Mouse (Mus musculus) ES-CJ7 (cell line): ENCODE data around the gene Cdc42.

Experiments
- DNase-seq: peaks from one replicate; pipeline ENCODE4 v3.0.0; 2011; ENCODE audit warnings: low read depth, low spot score

Gene Cdc42

DNA sequence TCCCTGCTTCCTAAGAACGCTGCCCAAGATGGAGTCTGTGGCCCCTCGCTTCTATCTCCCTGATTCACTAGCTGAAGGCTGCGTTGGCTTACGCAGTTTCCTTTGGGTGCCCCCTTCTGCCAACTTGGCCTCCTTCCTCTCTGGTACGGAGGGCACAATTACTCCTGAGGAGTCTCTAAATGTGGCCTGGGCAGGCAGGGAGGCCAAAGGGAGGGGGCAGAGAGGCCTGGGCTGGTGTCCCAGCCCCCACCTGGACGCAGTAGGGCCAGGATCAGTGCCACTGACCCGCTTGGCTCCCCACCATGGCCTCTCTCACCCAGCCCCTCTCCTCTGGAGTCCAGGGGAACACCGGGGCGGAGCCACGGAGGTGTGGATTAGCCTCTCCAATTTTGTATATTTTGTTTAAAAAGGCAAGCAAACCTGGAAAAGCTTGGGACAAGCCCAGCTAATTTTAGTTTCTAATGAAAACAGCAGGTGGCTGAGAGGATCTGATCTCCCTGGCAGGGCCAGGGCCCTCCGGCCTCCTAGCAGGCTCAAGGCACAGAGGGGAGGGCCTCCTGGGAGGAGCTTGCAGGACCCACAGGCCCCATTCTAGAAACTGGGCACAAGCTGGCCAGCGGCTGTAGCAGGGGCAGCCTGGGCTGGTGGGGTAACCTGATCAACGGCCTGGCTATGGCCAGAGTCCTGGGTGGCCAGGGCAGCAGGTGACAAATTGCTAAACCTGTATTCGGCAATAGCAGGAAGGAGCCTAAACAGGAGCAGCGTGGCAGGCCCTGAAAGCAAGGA, 71.5 kb downstream of the Cdc42 start:
- DNase-seq, result no peak

DNA sequence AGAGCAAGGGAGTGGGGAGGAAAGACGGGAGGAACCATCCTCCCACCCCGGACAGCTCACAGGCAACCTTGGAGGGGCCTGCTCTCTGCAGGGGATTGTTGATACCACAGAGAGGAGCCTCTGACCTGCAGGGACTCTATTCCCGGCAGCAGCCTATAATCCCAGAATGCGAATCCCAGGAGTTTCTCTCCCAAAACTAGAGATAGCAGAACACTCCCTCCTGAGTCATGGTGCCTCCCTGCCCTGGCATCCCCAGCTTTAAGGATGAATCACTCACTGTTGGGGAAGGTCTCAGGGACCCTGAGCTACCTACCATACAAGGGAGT, 74.2 kb downstream of the Cdc42 start:
- no peak for DNase-seq

DNA sequence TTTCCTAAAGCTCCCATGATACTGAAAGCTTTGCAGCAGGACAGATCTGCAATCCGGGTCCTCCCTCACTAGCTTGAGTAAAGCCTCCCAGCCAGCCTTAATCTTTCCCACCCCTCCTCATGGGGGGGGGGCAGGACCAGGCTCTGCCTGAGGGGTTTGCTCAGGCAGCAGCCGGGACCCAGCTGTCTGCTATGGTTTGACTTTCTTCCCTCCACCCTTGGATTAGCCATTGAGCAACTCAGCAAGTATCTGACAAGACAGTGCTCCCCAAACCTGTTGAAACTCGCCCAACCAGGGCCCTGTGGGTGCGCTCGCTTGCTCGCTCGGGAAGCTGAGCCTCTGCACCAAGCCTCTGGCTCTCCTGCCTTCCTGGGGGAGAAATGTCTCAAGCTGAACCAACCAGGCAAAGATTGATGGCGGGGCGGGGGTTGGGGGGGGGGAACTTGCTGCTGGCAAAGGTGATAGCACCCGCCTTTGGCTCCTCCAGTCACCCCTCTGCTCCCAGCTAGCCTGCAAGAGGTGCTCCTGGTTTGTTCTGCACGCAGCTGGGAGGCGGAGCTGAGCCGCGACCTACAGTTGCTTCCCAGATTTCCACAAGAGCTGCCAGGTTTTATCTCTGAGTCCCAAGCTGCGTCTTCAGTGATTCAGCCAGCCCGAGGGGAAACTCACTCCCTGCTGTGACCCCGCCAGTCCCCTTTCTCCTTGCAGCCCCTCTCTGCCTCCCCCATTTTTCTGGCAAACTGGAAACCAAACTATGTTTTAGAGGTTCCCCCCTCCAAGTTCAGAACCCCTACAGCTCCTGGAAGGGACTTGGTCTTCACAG, 74.7 kb downstream of the Cdc42 start:
- peak; percentile 22 for DNase-seq

DNA sequence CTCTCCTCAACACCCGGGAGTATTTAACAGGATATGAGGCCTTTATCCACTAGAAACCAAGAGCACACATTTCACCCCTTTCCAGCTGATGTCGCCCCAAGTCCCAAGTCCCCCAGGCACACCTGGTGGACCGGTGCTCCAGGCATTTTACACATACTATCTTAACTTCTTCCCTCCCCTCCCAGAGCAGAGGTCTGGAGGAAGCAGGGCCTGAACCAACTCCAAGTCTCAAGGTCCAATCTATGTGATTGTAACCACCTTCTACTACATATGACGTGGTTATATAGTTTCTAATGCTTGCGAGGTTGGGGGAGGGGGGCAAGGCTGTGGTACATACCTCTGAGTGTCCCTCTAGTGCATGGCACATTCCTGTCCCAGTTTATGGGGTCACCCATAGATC, 75.4 kb downstream of the Cdc42 start:
- no peak for DNase-seq

DNA sequence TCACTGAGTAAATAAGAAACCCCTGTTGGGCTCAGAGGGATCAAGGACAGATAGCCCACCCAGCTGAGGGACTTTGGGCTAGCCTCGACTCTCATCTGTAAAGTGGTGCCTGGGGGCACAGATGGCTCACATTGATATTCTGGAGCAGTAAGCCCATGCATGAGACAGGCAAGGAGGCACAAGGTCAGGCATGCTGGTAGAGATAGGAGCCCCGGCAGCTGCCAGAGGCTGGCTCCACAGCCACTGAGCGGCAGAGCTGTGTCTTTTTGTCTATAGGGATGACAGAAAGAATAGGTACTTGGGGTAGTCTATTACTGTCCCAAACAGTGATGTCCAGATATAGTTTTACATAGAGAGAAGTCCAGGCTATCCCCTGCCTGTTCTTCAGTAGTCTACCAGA, 76.2 kb downstream of the Cdc42 start:
- no peak for DNase-seq

DNA sequence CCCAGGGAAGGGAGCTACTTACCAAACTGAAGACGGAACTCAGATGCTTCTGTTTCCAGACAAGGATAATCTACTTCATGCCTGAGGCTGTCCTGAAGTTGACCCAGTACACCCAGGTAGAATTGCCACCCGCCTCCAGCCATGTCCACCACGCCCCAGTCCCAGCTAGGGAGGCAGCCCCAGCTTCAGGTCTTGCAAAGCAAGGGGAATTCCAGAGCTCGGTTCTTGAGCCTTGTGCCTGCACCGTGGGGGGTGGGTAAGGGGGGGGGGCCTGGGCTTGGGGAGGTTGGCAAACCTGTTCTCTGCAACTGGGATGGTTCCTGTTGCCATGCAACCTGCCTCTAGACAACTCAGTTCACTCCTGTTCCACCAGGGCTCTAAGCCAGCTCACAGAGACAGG, 78.2 kb downstream of the Cdc42 start:
- peak; percentile 16 for DNase-seq

DNA sequence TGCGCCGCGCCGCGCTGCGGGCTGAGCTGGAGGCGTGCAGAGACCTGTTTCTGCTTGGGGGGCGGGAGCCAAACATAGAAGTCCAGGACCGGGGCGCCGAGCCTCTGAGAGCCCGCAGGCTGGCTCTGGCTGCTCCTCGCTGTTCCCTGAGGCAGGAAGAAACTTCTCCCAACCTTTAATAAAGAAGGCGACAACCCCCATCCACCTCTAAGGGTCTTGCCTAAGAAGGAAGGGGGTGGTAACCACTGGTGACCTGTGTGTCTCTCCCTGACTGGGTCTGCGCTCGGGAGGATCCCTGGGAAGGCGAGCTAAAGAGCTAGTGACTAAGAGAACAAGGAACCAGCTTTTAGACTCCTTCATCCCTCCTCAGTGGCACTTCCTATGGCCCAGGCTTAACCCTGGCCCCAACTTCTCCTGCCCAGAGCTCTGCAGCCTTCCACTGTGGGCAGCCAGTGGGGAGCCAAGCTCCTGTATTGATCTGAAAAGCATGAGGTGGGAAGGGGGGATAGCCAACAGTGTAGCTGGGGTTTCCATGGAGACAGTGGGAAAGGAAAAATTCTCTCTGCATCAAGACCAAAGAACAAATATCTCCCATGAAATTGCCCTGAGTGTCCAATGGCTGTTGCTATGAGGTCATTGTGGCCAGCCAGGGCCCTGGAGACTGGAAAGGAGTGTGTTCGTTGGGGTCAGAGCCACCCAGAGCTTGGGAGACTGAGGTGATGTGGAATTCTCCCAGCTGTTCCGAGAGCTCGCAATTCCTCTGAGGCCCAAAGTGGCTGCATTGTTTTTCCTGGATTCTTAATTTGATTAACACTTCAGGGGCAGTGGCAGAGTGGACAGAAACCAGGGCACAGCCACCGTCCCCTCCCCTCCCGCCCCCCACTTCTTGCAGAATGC, 79.1 kb downstream of the Cdc42 start:
- no peak for DNase-seq

DNA sequence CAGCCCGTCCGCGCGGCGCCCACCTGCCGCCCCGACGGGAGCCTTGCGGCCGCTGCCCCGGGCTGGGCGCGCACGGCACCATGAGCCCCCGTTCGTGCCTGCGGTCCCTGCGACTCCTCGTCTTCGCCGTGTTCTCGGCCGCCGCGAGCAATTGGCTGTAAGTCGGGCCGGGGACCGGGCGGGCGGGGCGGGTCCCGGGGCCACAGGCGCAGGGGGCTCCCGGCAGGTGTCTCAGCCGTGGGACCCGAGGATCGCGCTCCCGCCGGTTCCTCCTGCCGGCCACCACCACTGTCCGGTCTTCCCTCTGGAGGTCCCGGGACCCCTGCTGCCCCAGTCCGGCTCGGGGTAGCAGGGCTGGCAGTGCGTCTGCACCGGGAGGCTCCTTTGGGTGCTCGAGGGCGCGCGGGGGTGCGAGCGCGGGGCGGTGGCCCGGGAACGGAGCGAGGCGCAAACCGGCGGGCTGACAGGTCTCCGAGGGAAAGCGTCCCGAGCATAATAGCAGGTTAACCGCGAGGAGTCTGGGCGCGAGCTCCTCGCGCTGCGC, 79.8 kb downstream of the Cdc42 start:
- DNase-seq, result no peak

DNA sequence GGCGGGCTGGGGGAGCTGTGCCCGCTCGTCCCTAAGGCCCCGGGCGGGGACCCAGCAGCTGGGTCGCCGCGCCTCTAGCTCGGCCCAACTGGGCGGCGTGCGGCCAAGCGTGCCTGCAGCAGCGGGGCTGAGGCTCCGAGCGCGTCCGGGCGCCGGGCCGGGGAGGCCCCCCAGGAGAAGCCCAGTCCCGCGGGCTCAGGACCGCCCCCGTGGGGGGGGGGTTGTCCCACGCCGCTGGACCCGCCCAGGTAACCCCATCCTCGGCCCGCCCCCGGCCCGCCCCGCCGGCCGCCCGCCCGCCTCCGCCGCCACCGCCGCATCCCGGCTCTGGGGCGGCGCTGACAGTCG, 80.4 kb downstream of the Cdc42 start, which contains the start of gene Wnt4:
Gene Wnt4, plus strand, starts transcription at position 324 of the 348 bp plus-strand sequence.
- peak; percentile 22 for DNase-seq

DNA sequence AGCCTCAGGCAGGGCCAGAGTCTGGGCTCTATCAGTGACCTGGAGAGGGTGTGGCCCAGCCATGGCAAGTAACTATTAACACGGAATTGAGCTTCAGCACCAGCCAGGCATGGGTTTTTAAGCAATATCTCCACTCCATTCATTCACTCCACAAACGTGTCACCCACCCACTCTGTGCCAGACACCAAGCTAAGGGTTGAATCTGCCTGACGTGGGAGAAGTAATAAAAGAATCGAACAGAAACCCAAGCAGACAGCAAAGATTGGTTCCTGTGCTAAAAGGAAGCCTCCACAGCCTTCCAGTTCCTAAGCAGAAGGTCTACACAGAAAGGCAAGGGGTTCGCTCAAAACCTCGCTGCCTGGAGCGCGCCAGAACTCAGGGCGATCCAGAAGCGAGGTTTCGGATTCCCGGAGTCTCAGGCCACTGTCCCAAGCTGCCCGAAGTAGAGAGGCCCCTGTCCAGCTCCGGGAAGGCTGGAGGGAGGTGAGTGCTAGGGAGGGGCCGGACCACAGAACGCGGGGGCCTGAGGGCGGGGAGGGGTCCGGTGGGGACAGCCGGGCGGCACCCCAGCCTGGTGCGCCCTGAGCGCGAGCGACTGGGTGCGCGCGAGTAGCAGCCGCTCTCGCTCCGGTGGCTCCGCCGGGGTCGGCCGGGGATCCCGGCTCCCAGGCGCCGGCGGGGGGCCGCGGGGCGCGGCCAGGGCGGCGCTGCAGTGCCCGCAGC, 80.9 kb downstream of the Cdc42 start:
- no peak for DNase-seq

DNA sequence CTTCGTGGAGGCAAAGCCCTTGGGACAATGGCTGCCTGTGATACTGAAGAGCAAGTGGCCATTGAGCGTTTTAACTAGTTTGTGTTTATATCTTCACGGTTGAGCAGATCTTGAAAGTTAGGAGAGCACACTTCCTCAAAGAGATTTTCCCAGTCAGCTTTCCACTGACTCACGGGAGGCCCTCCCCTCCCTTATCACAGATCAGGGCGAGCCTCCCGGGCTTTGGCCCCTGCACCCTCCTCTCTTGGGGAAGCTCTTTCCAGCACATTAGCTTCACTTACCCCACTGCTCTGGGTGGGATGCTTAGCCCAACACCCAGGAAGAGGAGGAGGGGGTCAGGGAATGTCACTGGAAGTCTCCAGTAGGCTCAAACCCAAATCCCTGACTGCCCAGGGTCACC, 83.2 kb downstream of the Cdc42 start:
- no peak for DNase-seq

DNA sequence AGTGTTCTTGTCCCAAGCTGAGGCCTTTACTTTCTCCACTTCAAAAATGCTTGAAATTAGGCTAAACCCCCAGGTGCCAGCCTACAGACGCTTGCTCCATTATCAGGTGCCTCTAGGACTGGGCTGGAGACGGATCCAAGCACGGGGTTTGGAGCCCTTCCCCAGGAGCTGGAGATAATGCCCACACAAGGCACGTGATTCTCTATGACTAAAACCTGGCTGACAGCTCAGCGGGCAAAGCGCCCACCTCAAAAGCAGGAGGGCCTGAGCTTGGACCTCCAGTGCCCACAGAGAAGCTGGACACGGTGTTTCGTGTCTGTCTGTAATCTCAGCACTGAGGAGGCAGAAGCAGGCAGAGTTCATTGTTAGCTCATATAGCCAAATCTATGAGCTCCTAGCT, 85.7 kb downstream of the Cdc42 start:
- no peak for DNase-seq
